Mouse (Mus musculus) kidney, postnatal 14 days (tissue): ENCODE measurements around the gene Fam243.

ENCODE experiments used
- DNase-seq: peaks from one replicate; pipeline ENCODE4 v3.0.0; 2022; ENCODE audit warnings: mixed read lengths

The Fam243 gene

DNA sequence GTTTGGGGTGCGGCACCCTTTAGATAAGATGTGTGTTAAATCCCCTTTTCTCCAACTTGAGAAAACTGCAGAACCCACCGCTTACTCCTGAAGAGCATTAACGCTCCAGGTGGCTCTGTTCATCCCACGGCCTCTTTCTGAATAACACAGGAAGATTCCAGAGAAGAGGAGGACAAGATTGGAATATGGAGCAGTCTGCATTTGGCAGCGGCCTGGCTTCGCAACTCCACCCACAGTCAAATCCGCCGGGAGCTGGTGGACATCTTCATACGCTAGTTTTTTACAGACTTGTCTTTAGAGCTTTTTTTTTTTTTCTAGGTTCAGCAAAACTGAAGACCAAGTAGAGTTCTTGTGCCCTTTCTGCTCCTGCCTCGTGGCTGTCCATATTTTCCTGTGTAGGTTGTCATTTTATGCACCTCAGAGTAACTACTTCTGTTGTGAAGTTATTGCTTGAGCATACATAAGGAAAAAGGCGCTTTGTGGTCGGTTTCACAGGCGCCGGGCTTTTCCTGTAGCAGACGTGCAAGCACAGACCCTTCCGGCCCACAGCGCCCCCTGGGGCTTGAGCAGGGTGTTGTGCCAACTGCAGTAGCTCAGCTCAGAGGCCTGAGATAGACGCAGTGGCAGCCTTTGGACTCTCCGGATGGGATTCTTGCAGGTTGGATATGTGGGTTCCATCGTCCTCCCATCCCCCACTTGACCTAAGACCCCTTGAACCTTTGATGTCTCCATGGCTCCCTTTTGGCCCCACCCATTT lies 1.7 kb downstream of the Fam243 start:
- DNase-seq, result no peak

DNA sequence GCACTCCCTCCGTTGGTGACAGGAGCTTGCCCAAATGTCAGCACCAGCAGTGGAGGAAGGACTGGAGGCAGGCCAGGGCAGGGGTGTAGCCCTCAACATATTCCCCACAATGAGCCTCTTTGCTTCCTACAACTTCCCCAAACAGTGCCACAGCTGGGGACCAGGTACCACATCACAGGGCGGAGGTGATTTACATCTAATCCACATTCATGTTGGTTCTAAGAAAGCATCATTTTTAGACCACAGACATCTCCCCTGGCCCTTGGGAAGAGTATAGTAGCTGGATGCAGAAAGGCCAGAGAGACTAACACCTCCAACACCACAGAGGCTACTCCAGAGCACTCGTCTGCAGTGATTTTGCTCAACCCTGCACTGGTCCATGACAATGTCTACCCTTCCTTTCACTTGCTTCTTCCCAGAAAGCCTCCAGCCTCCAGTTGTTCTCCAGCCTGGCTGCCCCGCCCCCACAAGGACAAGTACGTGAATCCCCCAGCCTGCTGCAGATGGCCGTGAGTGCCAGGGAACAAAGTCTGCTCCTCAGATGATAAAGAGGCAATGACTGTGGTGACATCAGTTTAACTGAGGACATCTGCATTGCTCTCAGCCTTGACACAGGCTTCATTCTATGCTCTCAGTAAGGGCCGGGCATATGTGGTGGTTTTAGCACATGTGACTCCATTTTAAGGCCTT lies 5.0 kb downstream of the Fam243 start:
- no peak for DNase-seq

DNA sequence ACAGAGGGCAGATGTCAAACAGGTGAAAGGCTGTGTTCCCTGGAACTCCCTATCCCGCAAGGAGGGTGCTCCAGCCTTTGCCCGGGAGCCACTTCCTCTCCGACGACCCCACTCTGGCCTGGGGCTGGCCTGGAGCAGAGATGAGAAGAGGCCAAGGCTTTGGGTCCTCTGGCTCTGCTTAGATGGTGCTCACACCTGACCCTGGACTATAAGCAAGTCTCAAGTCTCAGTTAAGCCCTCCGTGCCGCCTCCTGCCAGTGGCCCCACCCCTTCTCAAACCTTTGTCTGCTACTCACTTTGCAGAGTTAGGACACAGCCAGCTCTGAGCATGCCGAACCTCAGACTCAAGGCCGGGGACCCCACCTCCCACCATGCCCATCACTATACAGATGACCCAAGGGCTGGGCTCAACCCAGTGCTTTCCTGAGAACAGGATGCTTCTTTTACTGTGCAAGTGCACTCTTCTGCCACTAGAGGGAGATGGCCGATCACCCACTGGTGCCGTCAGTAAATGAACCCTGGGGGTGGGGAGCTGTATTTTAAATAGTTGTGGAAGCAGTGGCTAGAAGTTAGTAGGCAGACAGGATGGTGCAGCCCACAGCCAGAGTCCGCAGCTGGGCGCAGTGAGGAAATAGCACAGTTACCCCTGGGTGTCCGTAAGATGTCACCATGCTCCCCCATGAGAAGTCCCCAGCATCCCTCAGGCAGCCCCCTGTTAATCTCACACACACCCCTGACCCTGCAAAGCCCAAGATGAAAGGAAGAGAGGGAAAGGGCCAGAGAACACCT lies 7.1 kb downstream of the Fam243 start:
- peak; percentile 37 for DNase-seq

DNA sequence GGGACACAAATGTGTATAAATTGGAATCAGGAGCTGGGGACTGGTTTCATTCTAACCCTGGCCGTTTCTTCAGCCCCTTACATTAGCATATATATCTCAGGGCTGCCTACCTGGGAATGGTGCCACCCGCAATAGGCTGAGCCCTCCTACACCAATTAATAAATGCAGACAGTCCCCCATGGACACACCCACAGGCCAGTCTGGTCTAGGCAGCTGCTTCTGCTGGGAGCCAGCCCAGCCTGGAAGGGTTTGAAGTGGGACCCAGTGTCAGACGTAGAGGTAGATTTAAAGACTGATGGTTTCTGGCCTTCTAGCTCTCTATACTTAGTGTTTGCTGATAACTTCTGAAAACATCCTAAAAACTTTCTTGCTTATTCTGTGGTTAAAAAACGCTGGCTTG lies 12.1 kb downstream of the Fam243 start:
- no peak for DNase-seq

DNA sequence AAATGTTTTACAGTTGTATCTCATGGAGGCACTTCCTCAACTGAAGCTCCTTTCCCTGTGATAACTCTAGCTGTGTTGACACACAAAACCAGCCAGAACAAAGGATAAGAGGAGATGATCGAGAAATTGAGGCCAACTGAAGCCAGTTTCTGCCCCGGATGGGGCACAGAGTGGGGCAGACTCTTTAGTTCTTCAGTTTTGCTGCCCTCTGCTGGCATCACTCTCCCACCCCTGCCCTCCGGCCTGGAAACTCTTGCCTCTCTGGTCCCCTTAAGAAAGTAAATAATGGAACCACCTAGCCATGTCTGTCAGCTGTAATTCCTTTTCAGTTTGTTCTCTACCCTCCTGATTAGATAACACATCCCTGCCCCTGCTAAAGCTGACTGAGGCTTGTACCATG lies 13.3 kb downstream of the Fam243 start:
- DNase-seq, result no peak

DNA sequence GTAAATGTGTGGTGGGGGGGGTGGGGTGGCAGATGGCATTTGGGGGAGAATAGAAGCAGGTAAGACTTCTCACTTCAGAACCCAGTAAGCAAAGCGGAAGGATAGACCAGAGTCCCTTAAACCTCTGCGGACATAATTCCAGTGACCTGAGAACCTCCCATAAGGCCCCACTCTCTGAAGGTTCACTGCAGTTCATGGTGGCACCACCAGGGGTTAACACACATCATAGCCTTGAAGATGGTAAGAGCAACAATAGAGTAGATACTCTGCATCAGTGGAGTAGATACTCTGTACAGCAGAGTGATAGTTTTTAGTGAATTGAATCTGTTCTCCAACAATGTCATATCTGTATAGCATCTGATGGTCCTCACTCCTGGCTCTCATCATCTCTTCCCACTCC lies 15.7 kb downstream of the Fam243 start:
- DNase-seq, result no peak

DNA sequence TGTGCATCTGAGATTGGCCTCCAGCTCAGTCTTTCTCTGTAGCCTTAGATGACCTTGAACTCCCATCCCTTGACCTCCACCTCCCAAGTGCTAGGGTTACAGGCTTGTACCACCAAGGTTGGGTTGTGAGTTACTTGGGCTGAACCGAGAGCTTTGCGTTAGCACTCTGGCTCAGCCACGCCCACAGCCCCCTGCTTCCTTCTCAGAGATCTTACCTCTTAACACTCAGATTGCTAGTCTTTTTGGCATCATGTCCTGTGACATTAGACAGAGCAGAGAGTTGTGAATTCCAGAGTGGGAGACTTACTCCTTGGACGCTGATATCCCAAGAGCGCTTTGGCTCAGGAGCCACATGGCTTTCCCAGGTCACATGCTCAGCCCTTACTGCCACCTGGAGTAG lies 18.7 kb downstream of the Fam243 start:
- peak; percentile 17 for DNase-seq

DNA sequence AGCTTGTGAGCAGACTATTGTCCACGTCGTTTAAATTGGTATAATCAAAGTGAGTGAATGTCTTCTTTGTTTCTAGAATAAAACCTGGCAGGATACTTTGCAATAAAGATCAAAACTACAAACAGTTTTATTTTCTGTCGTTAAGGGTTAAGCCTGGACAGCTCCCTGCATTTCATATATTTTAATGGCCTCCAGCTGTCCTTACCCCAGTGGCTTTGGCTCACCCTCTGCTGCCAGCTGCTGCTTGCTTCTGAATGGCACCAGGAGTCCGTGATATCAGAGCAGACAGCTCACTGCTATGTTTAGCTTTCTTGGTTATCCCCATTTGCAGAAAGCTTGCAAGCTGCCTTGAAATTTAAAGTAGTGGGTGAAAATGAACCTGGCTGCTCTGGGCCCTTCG lies 19.3 kb downstream of the Fam243 start:
- DNase-seq, result no peak

DNA sequence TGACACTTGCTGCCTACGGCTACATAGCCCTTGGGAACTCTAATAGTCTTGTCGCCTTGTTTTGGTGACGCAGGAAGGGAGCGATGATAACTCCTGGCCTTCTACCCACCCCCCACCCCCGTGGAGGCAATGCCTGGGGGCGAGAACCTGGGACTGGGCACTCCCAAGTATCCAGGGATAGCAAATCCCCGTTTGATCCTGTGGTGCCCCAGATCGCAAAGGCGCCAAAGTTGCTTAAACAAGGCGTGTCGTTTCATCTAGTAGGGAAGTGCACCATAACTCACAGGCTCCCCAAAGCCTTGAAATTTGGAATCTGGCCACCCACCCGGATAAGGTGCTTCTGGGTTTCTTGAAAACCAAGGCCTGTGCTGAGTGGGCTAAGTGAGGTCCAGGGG lies 19.8 kb downstream of the Fam243 start:
- no peak for DNase-seq

DNA sequence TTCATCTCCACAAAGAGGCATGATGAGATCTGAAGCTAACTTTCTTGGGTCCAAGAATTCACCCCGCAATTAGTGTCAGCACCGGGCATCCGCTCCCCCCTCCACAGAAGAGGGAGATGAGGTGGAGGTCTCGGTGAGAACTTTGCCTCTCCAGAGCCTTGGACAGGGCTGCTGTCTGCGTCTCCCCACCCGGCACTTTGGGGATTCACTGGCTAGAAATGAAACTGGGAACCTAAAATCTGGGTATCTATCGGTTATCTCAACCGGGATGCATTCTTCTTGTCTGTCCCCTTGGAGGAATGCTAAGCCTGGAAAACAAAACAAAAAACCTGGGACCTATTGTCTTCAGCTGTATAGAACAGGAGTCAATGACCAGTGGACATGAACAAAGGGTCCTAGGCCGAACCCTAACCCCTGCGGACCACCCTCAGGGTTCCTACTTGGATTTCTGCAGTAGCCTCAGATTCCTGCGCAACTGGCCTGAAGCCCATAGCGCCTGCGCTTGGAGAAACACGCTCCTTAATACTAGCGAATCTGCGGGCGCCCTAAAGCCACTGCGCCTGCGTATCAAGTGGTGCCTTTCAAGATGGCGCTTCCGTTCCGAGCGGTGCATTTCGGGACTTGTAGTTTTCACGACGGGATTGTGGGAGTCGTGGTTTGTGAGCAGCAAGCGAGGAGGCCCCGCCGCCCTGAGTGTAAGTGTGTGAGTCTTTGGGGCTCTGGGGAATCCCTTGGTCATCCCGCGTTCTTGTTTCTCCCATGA lies 20.4 kb downstream of the Fam243 start, which contains the start of gene Smim11:
Gene Smim11, plus strand, starts transcription at position 638 of the 763 bp plus-strand sequence.
- DNase-seq, result peak; percentile 96

DNA sequence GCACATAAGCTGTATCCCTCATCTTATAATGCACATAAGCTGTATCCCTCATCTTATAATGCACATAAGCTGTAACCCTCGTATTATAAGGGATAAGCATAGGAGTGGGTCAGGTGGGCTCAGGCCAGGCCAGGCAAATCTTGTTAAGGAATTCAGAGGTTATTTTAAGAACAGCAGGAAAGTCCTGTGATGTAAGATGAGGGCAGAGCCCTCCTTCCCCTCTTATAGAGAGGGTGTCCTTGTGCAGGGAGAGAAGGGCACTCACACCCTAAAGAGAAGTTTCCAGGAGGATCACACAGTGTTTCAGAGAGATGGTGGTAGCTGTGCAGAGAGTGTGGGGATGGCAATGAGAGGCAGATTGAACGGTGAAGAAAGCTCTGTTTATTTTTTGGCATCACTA lies 25.9 kb downstream of the Fam243 start:
- no peak for DNase-seq

DNA sequence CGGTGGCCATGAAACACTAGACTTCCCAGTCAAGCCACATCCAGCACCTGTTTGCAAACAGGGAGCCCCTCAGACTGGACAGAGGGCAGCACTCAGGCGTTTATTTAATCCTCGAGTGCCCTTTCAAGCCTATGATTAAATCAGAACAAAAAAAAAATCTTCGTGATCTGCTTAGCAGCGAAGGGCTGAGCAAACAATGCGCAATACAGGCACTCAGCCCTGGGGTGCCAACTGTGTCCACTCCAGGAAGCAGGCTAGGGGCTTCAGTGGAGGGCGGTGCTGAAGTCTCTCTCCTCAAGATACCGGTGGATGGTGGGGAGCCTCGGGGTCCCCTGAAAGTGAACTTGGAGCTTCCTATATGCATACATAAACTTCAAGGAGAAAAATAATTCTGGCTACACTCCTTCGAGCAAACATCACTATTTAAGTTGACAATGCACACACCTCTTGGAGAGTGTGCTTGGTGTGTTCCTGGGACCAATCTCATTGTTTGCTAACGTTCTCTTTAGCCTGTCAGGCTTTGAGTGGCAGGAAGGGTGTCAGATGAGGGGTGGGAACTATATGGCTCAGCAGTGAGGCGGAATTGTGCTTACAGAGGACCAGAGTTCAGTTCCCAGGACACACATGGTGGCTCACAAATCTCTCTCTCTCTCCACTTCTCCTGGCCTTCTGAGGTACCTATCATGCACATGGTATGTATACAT lies 26.8 kb downstream of the Fam243 start:
- no peak for DNase-seq

DNA sequence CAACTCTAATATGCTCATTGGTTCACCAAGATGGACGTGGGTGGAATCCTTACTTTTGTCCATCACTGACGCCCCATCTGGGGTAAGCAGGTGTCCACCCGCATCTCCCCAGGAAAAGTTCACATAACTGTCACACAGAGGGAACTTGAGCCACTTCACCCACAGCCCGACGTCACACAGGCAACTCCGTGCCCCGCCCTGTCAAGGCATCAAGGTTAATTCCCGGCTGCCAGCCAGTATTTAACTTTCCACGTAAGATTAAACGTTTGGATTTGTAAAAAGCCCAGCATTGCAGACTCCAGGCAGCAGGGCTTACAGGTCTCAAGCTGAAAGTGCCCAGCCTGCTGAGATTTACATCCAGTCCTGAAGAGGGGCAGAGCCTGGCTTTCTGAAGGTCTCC lies 29.1 kb downstream of the Fam243 start, which contains the start of gene Kcne2:
Gene Kcne2, plus strand, starts transcription at position 289 of the 400 bp plus-strand sequence.
- DNase-seq, result no peak

DNA sequence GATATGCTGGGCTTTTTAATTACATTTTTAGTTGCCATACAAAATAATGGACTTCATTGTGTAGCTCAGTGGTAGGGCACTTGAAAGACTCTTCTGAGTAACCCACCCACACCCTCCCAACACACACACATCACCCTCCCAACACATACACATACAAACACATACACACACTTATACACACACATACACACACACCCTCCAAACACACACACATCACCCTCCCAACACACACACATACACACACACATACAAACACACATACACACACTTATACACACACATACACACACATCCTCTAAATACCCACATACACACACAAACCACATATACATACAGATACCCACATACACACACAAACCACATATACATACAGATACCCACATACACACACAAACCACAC lies 31.2 kb downstream of the Fam243 start:
- no peak for DNase-seq

DNA sequence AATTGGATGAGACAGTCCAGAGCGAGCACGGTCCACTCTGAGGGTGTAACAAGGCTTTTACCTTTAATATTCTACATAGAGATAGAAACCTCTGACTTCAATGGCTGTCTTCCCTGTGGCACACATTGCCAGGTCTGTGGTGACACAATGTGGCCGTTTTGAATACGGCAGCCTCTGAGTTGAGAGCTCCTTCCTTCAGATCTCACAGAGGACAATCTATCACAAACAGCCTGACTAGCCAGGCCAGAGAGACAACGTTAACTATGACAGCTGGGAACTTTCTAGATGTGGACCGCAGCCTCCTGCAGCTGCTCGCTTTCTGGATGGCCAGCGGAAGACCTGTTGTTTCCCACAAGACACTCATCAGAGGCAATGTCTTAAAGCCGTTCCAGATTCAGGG lies 32.5 kb downstream of the Fam243 start:
- peak; percentile 60 for DNase-seq

DNA sequence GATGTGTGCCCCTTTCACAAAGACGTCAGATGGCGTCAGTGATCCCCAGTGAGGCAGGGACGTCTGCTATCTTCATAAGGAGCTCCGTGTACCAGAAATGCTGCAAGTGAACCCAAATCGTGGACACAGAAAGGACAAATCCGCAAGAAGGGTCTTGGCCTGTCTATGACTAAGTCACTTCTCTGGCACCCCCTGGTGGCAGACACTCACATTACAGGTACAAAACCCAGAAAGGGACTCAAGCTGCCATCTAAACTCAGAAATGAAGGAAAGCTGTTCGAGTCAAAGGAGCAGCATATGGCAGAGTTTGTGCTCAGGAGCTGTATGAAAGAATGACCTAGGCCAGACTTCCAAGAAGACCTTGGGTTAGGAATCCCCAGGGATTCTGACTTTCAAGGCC lies 34.6 kb downstream of the Fam243 start:
- peak; percentile 89 for DNase-seq

DNA sequence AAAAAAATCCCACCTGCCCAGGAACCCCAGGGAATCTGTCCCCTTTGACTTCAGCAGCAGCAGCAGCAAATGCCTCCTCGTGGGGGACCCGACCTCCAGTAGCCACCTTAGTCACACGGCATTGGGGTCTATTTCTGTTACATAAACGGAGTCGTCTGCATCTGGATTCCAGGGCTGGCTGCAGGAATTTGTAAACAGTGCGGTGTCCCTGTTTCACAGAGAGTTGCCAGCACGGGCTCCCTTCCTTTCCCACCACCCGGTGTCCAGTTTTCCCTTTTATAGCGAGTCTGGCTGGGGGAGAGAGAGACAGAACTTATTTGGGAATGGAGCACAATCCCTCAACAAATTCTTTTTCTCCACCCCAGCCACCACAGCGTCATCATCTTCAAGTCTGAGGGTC lies 36.2 kb downstream of the Fam243 start:
- no peak for DNase-seq

DNA sequence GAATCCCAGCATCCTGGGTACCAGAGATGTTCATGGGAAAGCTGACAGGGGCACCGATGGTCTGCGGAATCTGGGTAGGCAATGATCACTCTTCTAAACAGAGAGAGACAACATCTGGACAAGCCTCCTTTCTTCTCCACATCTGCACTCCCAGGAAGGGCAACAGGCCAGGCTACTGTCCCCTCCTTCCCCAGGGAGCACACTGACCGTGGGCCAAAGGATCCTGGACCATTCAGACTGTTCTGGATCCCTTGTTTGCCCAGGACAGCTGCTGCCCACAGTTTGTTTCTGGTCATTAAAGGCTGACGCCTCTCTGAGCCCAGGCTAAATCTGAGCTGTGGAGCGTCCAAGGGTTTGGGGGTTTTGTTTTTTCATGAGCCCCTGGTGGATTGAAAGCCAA lies 38.6 kb downstream of the Fam243 start:
- no peak for DNase-seq

DNA sequence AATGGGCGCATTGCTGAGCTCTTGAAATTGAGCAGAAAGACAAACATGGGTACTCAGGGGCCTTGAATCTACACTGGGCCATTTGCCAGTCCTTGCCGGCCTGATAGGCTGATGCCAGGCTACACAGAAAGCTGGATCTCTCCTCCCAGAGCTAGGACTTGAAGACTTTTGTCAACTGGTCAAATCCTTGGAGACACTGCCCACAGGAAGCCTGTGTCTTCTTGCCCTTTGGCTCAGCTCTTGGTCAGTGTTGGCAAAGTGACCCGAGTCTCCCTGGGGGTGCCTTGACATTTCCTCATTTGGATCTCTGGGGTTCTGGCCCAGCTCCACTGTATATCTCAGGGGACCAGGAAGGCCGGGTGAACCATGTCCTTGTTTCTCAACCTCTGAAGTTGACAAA lies 45.7 kb downstream of the Fam243 start:
- DNase-seq, result no peak

DNA sequence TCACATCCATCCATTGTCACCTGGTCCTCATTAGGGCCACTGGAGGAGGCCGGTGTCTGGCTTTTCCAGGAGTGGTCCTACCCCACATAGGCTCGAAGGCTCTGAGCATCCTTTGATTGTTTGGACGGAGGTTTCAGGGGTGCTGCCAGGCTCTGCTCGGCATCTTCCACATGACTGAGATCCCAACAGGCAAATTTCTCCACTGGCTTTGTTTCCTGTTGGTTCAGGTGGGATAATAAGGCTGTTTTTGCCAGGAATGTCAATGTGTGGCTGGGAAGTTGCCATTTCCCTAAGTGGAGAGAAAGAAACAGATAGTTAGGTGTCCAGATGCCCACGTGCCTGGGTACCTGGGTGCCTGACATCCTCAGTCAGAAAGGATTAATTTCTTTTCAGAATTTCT lies 46.7 kb downstream of the Fam243 start:
- no peak for DNase-seq
